Mouse (Mus musculus) neutrophil, adult 59 days (primary cell): ENCODE results near the gene Mrps27. TPM values are rescaled to one million over a fixed set of nuclear protein-coding genes. Genes with fewer than 3 reads are reported as not detected.

ENCODE experiments used
- total RNA-seq, 2 experiments: library from RNA; stranded (reverse); gene quantifications; 1 replicate in 1 of 2; 2 replicates in 1 of 2; pipeline ENCODE4 v1.2.4; 2023

Mrps27 gene
- 1 to 10 TPM; 6.3 to 8.9 TPM for total RNA-seq

GRCm38 (mm10) chr13:99344599-99345575 lies at the start of gene Mrps27, which contains the start of gene Ptcd2:
Gene Mrps27 (plus strand): TSS chr13:99344786.
Gene Ptcd2 (minus strand): TSS chr13:99344705.

Other genes starting within 250 kb of the Mrps27 start
- gene Zfp366, start 160.0 kb upstream of the Mrps27 start, total RNA-seq = under 1 TPM in 1 of 2 experiments, not detected in 1; 0.07 TPM
- gene Ptcd2, start 81 bp upstream of the Mrps27 start, total RNA-seq = 10 to 100 TPM; 16.1 to 22.5 TPM
- under 1 TPM; 0.11 to 0.29 TPM for gene Map1b, start 171.8 kb downstream of the Mrps27 start, total RNA-seq